Mouse (Mus musculus): ENCODE results near the gene Pdgfa. TPM values are rescaled to one million over a fixed set of nuclear protein-coding genes. Genes with fewer than 3 reads are reported as not detected.

Pdgfa gene
- polyA plus RNA-seq, 1 experiment from 2014 or later = 29.3 TPM

DNA sequence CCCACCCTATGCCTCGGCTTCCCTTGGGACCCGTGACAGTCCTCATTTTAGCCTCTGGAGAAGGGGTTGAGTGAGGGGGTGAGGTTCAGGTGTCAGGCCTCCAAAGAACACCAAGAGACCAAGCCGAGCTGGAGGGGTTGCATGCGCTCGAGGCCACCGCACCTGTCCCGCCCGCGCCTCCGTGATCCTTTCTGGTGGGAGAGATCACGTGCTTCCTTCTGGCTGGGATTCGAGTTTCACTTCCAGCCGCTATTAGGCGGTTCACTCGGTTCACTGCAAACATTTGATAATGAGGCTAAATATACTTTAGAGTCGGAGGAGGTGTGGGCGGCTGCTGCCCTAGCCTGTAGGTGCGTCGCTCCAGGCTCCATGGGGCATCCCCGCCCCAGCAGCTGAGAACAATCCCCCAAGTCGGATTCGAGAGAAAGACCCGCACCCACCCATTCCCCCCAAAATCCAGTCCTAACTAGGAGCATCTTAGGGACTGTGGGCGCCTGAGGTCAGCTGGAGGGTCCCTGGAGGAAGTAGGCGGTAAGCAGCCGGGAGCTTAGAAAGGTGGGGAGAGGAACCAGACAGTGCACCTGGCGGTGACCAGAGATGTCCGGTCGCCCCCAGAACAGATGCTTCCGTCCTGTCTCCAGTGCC lies 888 bp upstream of the Pdgfa start:
- H3K9ac ChIP-seq (ENCODE audit: low read depth, low read length) = peak overlapping the region; percentile 25; the same call in 1 of the 2 replicates
- H3K36me3 ChIP-seq (ENCODE audit: control insufficient read depth, insufficient read depth, low read length) = no peaks in the 10 kb centered on the region
- H3K27me3 ChIP-seq (ENCODE audit: control insufficient read depth, insufficient read depth, low read length) = peaks cover 39% of the 10 kb centered on the region
- peaks cover 4% of the 10 kb centered on the region; the same call in 1 of the 2 replicates for H3K9me3 ChIP-seq (replicated peaks; ENCODE audit: control insufficient read depth, low read length)
- H3K27ac ChIP-seq (ENCODE audit: low read depth, low read length) = peak overlapping the region; percentile 50
- H3K4me3 ChIP-seq (ENCODE audit: low read depth, low read length) = peak overlapping the region; percentile 28
- ATAC-seq (replicated peaks; ENCODE audit: insufficient number of reproducible peaks, low FRiP score, low TSS enrichment) = no peak
- peaks cover 42% of the 10 kb centered on the region for H3K4me1 ChIP-seq (ENCODE audit: control insufficient read depth, insufficient read depth, low read length)
- WGBS (ENCODE audit: insufficient replicate concordance) = 2% methylated on average over 30 of the region's 30 CpGs
- H3K4me2 ChIP-seq = peak overlapping the region; percentile 88

DNA sequence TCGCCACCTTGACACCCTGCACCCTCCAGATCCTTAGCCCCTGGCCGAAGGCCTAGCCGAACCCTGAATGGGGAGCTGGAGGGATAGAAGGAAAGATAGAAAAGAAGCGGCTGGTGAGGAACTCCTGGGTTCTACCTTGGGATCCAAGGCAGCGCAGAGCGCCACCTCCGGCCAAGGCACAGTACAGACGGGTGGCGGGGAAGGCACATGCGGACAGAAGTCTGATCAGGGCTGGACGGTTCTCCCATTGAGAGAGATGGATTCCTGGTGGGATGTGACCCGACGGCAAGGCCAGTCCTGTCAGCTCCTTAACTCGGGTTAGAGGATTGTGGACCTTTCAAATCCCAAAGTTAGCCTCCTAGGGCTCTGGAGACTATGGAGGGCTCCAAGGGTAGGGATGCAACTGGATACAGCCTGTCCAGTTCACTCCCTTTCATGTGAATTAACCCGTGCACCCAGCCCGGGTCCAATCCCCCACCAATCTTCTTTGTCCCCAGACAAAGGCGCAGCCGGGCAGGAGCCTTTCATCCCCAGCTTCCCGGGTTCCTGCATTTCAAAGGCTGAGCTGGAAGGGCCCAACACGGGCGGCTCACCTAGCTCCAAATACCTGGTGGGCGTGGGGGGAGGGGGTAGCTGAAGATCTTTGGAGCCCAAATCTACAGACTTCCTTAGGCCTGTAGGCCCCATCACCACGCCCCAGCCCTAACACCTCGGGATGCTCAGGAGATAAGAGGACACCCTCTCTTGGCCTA lies 672 bp downstream of the Pdgfa start:
- H3K4me3 ChIP-seq (ENCODE audit: low read depth, low read length) = peak overlapping the region; percentile 77
- peak overlapping the region; percentile 94; the same call in 1 of the 2 replicates for H3K27ac ChIP-seq (ENCODE audit: low read depth, low read length)
- peak overlapping the region; percentile 88 for H3K4me2 ChIP-seq
- H3K27me3 ChIP-seq (ENCODE audit: control insufficient read depth, insufficient read depth, low read length) = peaks cover 51% of the 10 kb centered on the region
- no peaks in the 10 kb centered on the region; the same call in 1 of the 2 replicates for H3K9me3 ChIP-seq (replicated peaks; ENCODE audit: control insufficient read depth, low read length)
- peaks cover 53% of the 10 kb centered on the region for H3K4me1 ChIP-seq (ENCODE audit: control insufficient read depth, insufficient read depth, low read length)
- 5% methylated on average over 24 of the region's 24 CpGs for WGBS (ENCODE audit: insufficient replicate concordance)
- peak overlapping the region; percentile 85; the same call in 1 of the 2 replicates for H3K9ac ChIP-seq (ENCODE audit: low read depth, low read length)
- no peak for ATAC-seq (replicated peaks; ENCODE audit: insufficient number of reproducible peaks, low FRiP score, low TSS enrichment)
- no peaks in the 10 kb centered on the region for H3K36me3 ChIP-seq (ENCODE audit: control insufficient read depth, insufficient read depth, low read length)

DNA sequence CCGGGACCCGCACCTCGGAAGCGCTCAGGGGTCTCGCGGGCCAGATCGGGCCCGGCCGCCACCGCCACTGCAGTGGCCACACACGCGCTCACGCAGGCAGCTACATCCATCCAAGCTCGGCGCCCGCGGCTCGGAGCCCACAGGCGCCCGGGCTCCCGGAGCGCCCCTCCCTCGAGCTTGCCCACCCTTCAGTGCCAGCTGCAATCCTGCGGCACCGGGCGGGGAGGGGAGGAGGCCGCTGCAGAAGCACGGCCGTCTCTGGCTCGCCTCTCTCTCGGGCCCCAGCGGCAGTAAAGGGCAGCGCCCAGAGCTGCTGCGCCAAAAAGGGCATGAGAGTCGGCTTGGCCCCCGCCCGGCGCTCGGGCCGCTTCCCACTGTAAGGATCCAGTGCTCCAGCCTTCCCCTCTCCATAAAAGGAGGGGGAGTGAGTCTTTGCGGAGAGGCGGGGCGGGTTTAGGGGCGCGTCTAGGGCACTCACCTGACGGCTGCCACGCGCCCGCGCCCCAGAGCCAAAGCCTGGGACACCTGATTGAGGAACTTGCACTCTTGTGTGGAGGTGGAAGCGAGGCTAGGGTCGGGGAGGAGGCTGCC lies 1.4 kb downstream of the Pdgfa start:
- no peaks in the 10 kb centered on the region for H3K36me3 ChIP-seq (ENCODE audit: control insufficient read depth, insufficient read depth, low read length)
- H3K4me3 ChIP-seq (ENCODE audit: low read depth, low read length) = peak overlapping the region; percentile 77
- WGBS (ENCODE audit: insufficient replicate concordance) = under 1% methylated on average over 45 of the region's 52 CpGs
- H3K4me2 ChIP-seq = peak overlapping the region; percentile 88
- no peaks in the 10 kb centered on the region; the same call in 1 of the 2 replicates for H3K9me3 ChIP-seq (replicated peaks; ENCODE audit: control insufficient read depth, low read length)
- peak overlapping the region; percentile 85 for H3K9ac ChIP-seq (ENCODE audit: low read depth, low read length)
- peak overlapping the region; percentile 94 for H3K27ac ChIP-seq (ENCODE audit: low read depth, low read length)
- H3K27me3 ChIP-seq (ENCODE audit: control insufficient read depth, insufficient read depth, low read length) = peaks cover 57% of the 10 kb centered on the region
- H3K4me1 ChIP-seq (ENCODE audit: control insufficient read depth, insufficient read depth, low read length) = peaks cover 56% of the 10 kb centered on the region
- ATAC-seq (replicated peaks; ENCODE audit: insufficient number of reproducible peaks, low FRiP score, low TSS enrichment) = peak; percentile 37

DNA sequence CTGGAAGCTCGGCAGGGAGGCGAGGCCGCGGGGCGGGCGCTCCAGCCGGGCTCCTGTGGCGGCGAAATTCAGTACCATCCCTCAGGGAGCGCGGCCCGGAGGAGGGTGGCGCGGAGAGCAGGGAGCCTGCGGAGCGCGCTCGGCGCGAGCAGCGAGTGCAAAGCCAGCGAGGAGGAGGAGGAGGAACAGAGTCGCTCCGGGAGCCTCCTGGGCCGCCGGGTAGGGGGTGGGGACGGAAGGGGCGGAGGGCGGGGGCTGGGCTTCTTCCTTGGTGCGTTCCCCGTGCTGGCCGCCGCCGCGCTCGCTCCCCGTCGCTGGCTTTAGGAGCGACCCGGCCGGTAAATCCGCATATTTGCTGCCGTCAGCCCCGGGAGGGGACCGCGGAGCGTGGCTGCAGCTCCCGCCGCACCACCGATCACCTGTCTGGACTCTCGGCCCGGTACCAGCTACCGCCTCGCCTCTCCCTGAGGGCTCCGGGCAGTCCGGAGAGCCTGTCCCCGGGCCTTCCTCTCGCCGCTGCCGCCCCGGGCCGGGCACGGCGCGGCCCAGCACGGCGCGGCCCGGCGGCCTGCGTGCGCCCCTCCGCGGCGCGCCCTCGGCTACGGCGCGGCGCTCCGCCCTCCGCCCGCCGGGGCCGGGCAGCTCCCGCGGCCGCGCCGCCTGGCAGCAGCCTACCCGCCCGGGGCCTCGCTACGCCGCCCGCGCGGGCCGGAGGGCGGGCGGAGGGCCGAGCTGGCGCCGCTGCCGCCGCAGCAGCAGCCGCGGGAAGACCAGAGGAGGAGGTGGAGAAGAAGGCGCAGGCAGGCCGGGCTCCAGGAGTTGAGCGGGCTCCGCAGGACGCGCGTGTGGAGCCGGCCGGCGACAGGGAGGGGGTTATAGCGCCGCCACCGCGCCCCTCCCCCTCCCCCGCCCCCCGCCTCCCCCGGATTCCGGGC lies 2.1 kb downstream of the Pdgfa start:
- ATAC-seq (replicated peaks; ENCODE audit: insufficient number of reproducible peaks, low FRiP score, low TSS enrichment) = peak; percentile 36; the same call in 1 of the 2 replicates
- Histone ChIP-seq H3K4me1 (ENCODE audit: control insufficient read depth, insufficient read depth, low read length) (peaks cover 56% of the 10 kb centered on the region), H3K9ac (ENCODE audit: low read depth, low read length) (peak overlapping the region; percentile 85)

DNA sequence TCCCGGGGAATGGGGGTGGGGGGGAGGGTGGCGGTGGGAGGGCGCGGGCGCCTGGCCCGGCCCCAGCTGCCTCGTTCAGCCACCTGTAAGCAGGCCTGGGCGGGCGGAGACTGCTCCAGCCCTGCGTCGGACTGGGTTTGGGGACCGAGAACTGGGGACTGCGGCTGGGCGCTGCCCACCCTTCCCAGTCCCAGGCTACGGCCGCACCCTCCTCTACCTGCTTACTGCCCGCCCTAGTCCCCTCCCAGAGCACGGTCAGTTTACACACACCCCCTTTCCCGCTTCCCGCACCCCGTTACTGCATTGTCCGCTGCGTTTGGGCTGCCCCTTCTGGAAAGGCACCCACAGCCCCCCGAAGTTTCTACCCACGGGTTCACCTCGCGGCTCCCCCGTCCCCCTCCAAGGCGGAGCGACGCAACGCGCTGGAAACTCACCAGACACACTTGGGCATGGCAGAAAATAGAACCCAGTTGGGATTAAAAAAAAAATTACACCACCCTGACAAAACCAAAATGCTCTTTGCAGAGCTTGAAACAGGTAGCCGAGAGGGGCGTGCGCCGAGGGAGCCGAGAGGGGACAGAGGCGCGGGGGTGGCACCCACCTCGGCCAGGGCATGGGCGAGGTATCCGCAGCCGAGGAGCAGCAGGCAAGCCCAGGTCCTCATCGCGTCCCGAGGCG lies 2.9 kb downstream of the Pdgfa start:
- no peak for ATAC-seq (replicated peaks; ENCODE audit: insufficient number of reproducible peaks, low FRiP score, low TSS enrichment)

More for the DNA sequence above, 2.1 kb downstream of the Pdgfa start:
- 0% methylated on average over 59 of the region's 127 CpGs for WGBS (ENCODE audit: insufficient replicate concordance)
- H3K36me3 ChIP-seq (ENCODE audit: control insufficient read depth, insufficient read depth, low read length) = no peaks in the 10 kb centered on the region
- peaks cover 61% of the 10 kb centered on the region for H3K27me3 ChIP-seq (ENCODE audit: control insufficient read depth, insufficient read depth, low read length)
- H3K4me2 ChIP-seq = peak overlapping the region; percentile 88
- no peaks in the 10 kb centered on the region; the same call in 1 of the 2 replicates for H3K9me3 ChIP-seq (replicated peaks; ENCODE audit: control insufficient read depth, low read length)
- H3K4me3 ChIP-seq (ENCODE audit: low read depth, low read length) = peak overlapping the region; percentile 77
- peak overlapping the region; percentile 94 for H3K27ac ChIP-seq (ENCODE audit: low read depth, low read length)

DNA sequence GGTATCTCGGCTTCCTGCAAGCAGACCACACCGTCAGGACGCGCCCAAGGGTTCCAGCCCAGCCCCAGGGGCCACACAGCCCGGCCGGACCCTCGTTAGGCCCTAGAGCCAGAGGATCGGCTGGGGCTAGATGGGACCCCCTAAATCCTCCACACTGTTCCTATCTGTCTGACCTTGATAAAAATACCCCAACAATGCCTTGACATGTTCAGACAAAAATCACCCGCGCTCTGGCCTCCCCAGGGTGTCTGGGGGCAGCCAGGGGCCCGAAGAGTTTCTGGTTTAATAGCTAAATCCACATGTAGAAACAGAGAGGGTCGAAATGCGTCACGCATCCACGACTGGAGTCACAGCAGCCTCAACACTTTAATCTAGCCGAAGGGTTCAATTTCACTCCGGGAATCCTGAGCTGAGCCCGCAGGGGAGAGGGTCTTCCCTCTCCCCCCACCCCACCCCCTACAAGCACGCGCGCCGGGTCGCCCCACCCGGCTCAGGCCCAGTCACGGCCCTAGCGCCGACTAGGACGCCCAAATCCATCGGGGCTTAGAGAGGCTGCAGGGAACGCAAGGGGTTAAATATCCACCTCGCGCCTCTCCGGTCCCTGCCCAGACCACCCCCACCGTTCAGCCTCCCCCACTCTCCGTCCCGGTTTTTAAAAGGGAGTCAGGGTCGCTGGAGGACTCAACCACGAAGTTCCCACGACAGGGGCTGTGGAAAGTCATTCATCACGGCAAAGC lies 3.6 kb downstream of the Pdgfa start:
- peak overlapping the region; percentile 77 for H3K4me3 ChIP-seq (ENCODE audit: low read depth, low read length)
- no peak for ATAC-seq (replicated peaks; ENCODE audit: insufficient number of reproducible peaks, low FRiP score, low TSS enrichment)
- peak overlapping the region; percentile 85 for H3K9ac ChIP-seq (ENCODE audit: low read depth, low read length)
- H3K9me3 ChIP-seq (replicated peaks; ENCODE audit: control insufficient read depth, low read length) = no peaks in the 10 kb centered on the region
- no peaks in the 10 kb centered on the region for H3K36me3 ChIP-seq (ENCODE audit: control insufficient read depth, insufficient read depth, low read length)
- peaks cover 57% of the 10 kb centered on the region for H3K4me1 ChIP-seq (ENCODE audit: control insufficient read depth, insufficient read depth, low read length)
- H3K27me3 ChIP-seq (ENCODE audit: control insufficient read depth, insufficient read depth, low read length) = peaks cover 51% of the 10 kb centered on the region
- 1% methylated on average over 40 of the region's 40 CpGs for WGBS (ENCODE audit: insufficient replicate concordance)
- peak overlapping the region; percentile 94 for H3K27ac ChIP-seq (ENCODE audit: low read depth, low read length)
- H3K4me2 ChIP-seq = peak overlapping the region; percentile 88

More for the DNA sequence above, 2.9 kb downstream of the Pdgfa start:
- no peaks in the 10 kb centered on the region for H3K36me3 ChIP-seq (ENCODE audit: control insufficient read depth, insufficient read depth, low read length)
- H3K9ac ChIP-seq (ENCODE audit: low read depth, low read length) = peak overlapping the region; percentile 85
- no peaks in the 10 kb centered on the region for H3K9me3 ChIP-seq (replicated peaks; ENCODE audit: control insufficient read depth, low read length)
- H3K27ac ChIP-seq (ENCODE audit: low read depth, low read length) = peak overlapping the region; percentile 94
- H3K4me2 ChIP-seq = peak overlapping the region; percentile 88
- H3K4me1 ChIP-seq (ENCODE audit: control insufficient read depth, insufficient read depth, low read length) = peaks cover 55% of the 10 kb centered on the region
- H3K4me3 ChIP-seq (ENCODE audit: low read depth, low read length) = peak overlapping the region; percentile 77
- H3K27me3 ChIP-seq (ENCODE audit: control insufficient read depth, insufficient read depth, low read length) = peaks cover 57% of the 10 kb centered on the region
- WGBS (ENCODE audit: insufficient replicate concordance) = 1% methylated on average over 48 of the region's 48 CpGs

DNA sequence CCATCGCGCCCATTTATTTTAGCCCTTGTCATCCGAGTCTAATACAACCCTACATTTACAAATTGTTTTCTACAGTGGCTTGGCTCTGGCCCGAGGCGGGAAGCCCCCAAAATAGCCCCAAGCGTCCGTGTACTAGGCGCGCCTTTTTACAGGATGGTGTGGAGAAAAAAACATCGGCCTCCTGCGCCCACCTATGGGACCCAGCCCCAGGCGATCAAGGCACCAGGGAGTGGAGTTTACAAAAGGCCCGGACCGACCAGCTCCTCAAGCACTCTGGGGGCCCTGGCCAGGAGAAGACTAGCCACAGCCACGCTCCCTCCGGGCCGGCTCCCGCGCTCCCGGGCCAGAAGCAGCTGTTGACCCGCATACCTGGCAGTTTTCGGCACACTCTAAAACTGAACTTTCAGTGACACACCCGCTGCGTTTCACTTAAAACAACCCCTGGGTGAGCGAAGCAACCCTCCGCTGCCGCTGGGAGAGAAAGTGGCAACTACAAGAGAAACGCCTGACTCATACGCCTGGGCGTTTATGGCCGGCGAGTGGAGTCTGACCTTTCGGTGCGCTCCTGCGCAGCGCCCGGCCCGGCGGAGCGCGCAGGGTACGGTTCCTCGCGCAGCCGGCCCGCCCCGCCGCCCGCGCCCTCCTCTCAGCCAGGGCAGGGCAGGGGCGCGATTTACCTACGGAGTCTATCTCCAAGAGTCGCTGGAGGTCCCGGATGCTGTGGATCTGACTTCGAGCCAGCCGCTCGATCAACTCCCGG lies 4.4 kb downstream of the Pdgfa start:
- Histone ChIP-seq H3K9me3 (replicated peaks; ENCODE audit: control insufficient read depth, low read length) (no peaks in the 10 kb centered on the region), H3K36me3 (ENCODE audit: control insufficient read depth, insufficient read depth, low read length) (no peaks in the 10 kb centered on the region; the same call in 1 of the 2 replicates), H3K4me1 (ENCODE audit: control insufficient read depth, insufficient read depth, low read length) (peaks cover 55% of the 10 kb centered on the region), H3K9ac (ENCODE audit: low read depth, low read length) (peak overlapping the region; percentile 85), H3K4me3 (ENCODE audit: low read depth, low read length) (peak overlapping the region; percentile 77), H3K27me3 (ENCODE audit: control insufficient read depth, insufficient read depth, low read length) (peaks cover 44% of the 10 kb centered on the region), H3K27ac (ENCODE audit: low read depth, low read length) (no peak overlapping the region), H3K4me2 (peak overlapping the region; percentile 88)
- ATAC-seq (replicated peaks; ENCODE audit: insufficient number of reproducible peaks, low FRiP score, low TSS enrichment) = no peak
- WGBS (ENCODE audit: insufficient replicate concordance) = 2% methylated on average over 59 of the region's 59 CpGs
